Mouse (Mus musculus) neural tube, embryonic 13.5 days (tissue): ENCODE measurements around the gene Cd274. TPM values are rescaled to one million over a fixed set of nuclear protein-coding genes. Genes with fewer than 3 reads are reported as not detected.

Source experiments
- ATAC-seq: fragments of 200-750 bp; cut with Nextera tagmentation; 2 replicates; pipeline ENCODE4 v1.8.0; 2017; ENCODE audit warnings: low read depth, mild to moderate bottlenecking, moderate TSS enrichment, moderate library complexity
- H3K27ac ChIP-seq: fragments of 300-500 bp; sonication (generic); replicated peaks from 2 replicates; pipeline ENCODE4 v1.5.1; 2015; ENCODE audit warnings: moderate library complexity, mild to moderate bottlenecking, inconsistent platforms
- H3K27me3 ChIP-seq: fragments of 300-500 bp; sonication (generic); 2 replicates; pipeline ENCODE4 v1.6.1; 2015; ENCODE audit warnings: mild to moderate bottlenecking, inconsistent platforms
- H3K36me3 ChIP-seq: fragments of 300-500 bp; sonication (generic); 2 replicates; pipeline ENCODE4 v1.6.1; 2015; ENCODE audit warnings: mild to moderate bottlenecking, inconsistent platforms
- H3K4me1 ChIP-seq: fragments of 300-500 bp; sonication (generic); replicated peaks from 2 replicates; pipeline ENCODE4 v1.6.1; 2015; ENCODE audit warnings: inconsistent platforms
- H3K4me2 ChIP-seq: fragments of 300-500 bp; sonication (generic); 2 replicates; pipeline ENCODE4 v1.6.1; 2015; ENCODE audit warnings: inconsistent platforms, mild to moderate bottlenecking, moderate library complexity
- H3K4me3 ChIP-seq: fragments of 300-500 bp; sonication (generic); 2 replicates; pipeline ENCODE4 v1.5.1; 2015; ENCODE audit warnings: mild to moderate bottlenecking, inconsistent platforms
- H3K9ac ChIP-seq: fragments of 300-500 bp; sonication (generic); 2 replicates; pipeline ENCODE4 v1.6.1; 2015; ENCODE audit warnings: moderate library complexity, mild to moderate bottlenecking, inconsistent platforms
- H3K9me3 ChIP-seq: fragments of 300-500 bp; sonication (generic); 2 replicates; pipeline ENCODE4 v1.6.1; 2016; ENCODE audit warnings: inconsistent platforms
- WGBS: fragments of 180-500 bp; shearing (Covaris S2); methylation state at CpG from one replicate; pipeline ENCODE4 v1.1.7; 2015; 5-methylcytosine and 5-hydroxymethylcytosine counted together
- polyA plus RNA-seq: library from polyadenylated mRNA; unstranded; fragments of >200 nt; fragmentation: Nextera tagmentation; extraction: Ambion mirVana; gene quantifications from 2 replicates; pipeline ENCODE4 v1.2.1, GENCODE M21; 2015

Cd274 gene
- polyA plus RNA-seq, 1 experiment from 2014 or later, result 0.52 TPM

GRCm38 (mm10) chr19:29383368-29383767, 16.1 kb downstream of the Cd274 start:
- Histone ChIP-seq H3K27me3 (no peaks in the 10 kb centered on the region), H3K4me1 (no peaks in the 10 kb centered on the region), H3K9me3 (no peaks in the 10 kb centered on the region), H3K4me3 (no peak overlapping the region), H3K27ac (no peak overlapping the region), H3K36me3 (no peaks in the 10 kb centered on the region), H3K9ac (no peak overlapping the region), H3K4me2 (no peak overlapping the region)
- no peak for ATAC-seq
- WGBS, result 94% methylated on average over 5 of the region's 5 CpGs

- Histone ChIP-seq H3K27me3 (no peaks in the 10 kb centered on the region), H3K36me3 (no peaks in the 10 kb centered on the region), H3K4me2 (no peak overlapping the region), H3K4me1 (no peaks in the 10 kb centered on the region), H3K9ac (no peak overlapping the region), H3K9me3 (no peaks in the 10 kb centered on the region), H3K27ac (no peak overlapping the region), H3K4me3 (no peak overlapping the region)
- 91% methylated on average over 9 of the region's 9 CpGs for WGBS
- ATAC-seq, result no peak
Measured at GRCm38 (mm10) chr19:29384412-29384811, 17.2 kb downstream of the Cd274 start.

- Histone ChIP-seq H3K4me2 (no peak overlapping the region), H3K9me3 (no peaks in the 10 kb centered on the region), H3K4me1 (no peaks in the 10 kb centered on the region), H3K9ac (no peak overlapping the region), H3K27me3 (no peaks in the 10 kb centered on the region), H3K36me3 (no peaks in the 10 kb centered on the region), H3K4me3 (no peak overlapping the region), H3K27ac (no peak overlapping the region)
- 90% methylated on average over 6 of the region's 6 CpGs for WGBS
- ATAC-seq, result no peak
Measured at GRCm38 (mm10) chr19:29384994-29385393, 17.7 kb downstream of the Cd274 start.

GRCm38 (mm10) chr19:29385822-29386221, 18.6 kb downstream of the Cd274 start:
- Histone ChIP-seq H3K4me1 (no peaks in the 10 kb centered on the region), H3K9ac (no peak overlapping the region), H3K36me3 (no peaks in the 10 kb centered on the region), H3K9me3 (no peaks in the 10 kb centered on the region), H3K4me3 (no peak overlapping the region), H3K27ac (no peak overlapping the region), H3K4me2 (no peak overlapping the region), H3K27me3 (no peaks in the 10 kb centered on the region)
- ATAC-seq, result no peak
- WGBS, result 83% methylated on average over 4 of the region's 4 CpGs

GRCm38 (mm10) chr19:29388818-29389217, 21.6 kb downstream of the Cd274 start:
- no peak overlapping the region for H3K4me2 ChIP-seq
- H3K9ac ChIP-seq, result no peak overlapping the region
- no peaks in the 10 kb centered on the region for H3K36me3 ChIP-seq
- no peak overlapping the region for H3K27ac ChIP-seq
- no peaks in the 10 kb centered on the region for H3K9me3 ChIP-seq
- H3K4me3 ChIP-seq, result no peak overlapping the region
- WGBS, result 86% methylated on average over 1 of the region's 1 CpGs
- no peaks in the 10 kb centered on the region for H3K27me3 ChIP-seq
- no peak for ATAC-seq
- H3K4me1 ChIP-seq, result no peaks in the 10 kb centered on the region

GRCm38 (mm10) chr19:29390483-29390882, 23.2 kb downstream of the Cd274 start:
- H3K4me3 ChIP-seq, result no peak overlapping the region
- no peaks in the 10 kb centered on the region for H3K9me3 ChIP-seq
- H3K27ac ChIP-seq, result no peak overlapping the region
- H3K4me2 ChIP-seq, result no peak overlapping the region
- no peaks in the 10 kb centered on the region for H3K4me1 ChIP-seq
- no peak overlapping the region for H3K9ac ChIP-seq
- no peaks in the 10 kb centered on the region for H3K36me3 ChIP-seq
- ATAC-seq, result no peak
- 90% methylated on average over 5 of the region's 5 CpGs for WGBS
- no peaks in the 10 kb centered on the region for H3K27me3 ChIP-seq

GRCm38 (mm10) chr19:29391279-29391678, 24.0 kb downstream of the Cd274 start:
- WGBS, result 73% methylated on average over 4 of the region's 4 CpGs
- no peak overlapping the region for H3K4me3 ChIP-seq
- H3K36me3 ChIP-seq, result no peaks in the 10 kb centered on the region
- H3K27me3 ChIP-seq, result no peaks in the 10 kb centered on the region
- H3K9me3 ChIP-seq, result no peaks in the 10 kb centered on the region
- no peak overlapping the region for H3K4me2 ChIP-seq
- no peak overlapping the region for H3K27ac ChIP-seq
- no peaks in the 10 kb centered on the region for H3K4me1 ChIP-seq
- no peak for ATAC-seq
- no peak overlapping the region for H3K9ac ChIP-seq

- no peak overlapping the region for H3K4me3 ChIP-seq
- H3K27ac ChIP-seq, result no peak overlapping the region
- no peaks in the 10 kb centered on the region for H3K36me3 ChIP-seq
- 91% methylated on average over 9 of the region's 9 CpGs for WGBS
- peaks cover 6% of the 10 kb centered on the region; the same call in 1 of the 2 replicates for H3K9me3 ChIP-seq
- no peak for ATAC-seq
- H3K27me3 ChIP-seq, result no peaks in the 10 kb centered on the region
- H3K4me2 ChIP-seq, result no peak overlapping the region
- no peak overlapping the region for H3K9ac ChIP-seq
- H3K4me1 ChIP-seq, result no peaks in the 10 kb centered on the region
Measured at GRCm38 (mm10) chr19:29393333-29393732, 26.1 kb downstream of the Cd274 start.

- Histone ChIP-seq H3K4me1 (no peaks in the 10 kb centered on the region), H3K36me3 (no peaks in the 10 kb centered on the region), H3K27ac (no peak overlapping the region), H3K4me3 (no peak overlapping the region), H3K9ac (no peak overlapping the region), H3K9me3 (peaks cover 8% of the 10 kb centered on the region; the same call in 1 of the 2 replicates), H3K4me2 (no peak overlapping the region), H3K27me3 (no peaks in the 10 kb centered on the region)
- no peak for ATAC-seq
- WGBS, result 88% methylated on average over 2 of the region's 2 CpGs
Measured at GRCm38 (mm10) chr19:29394721-29395120, 27.5 kb downstream of the Cd274 start.

GRCm38 (mm10) chr19:29396353-29396752, 29.1 kb downstream of the Cd274 start:
- no peak overlapping the region for H3K27ac ChIP-seq
- H3K4me1 ChIP-seq, result no peaks in the 10 kb centered on the region
- no peak overlapping the region for H3K4me2 ChIP-seq
- no peak for ATAC-seq
- no peaks in the 10 kb centered on the region for H3K36me3 ChIP-seq
- peaks cover 8% of the 10 kb centered on the region for H3K9me3 ChIP-seq
- no peak overlapping the region for H3K4me3 ChIP-seq
- no peak overlapping the region for H3K9ac ChIP-seq
- H3K27me3 ChIP-seq, result no peaks in the 10 kb centered on the region
- WGBS, result 86% methylated on average over 1 of the region's 1 CpGs

- H3K36me3 ChIP-seq, result no peaks in the 10 kb centered on the region
- no peak overlapping the region for H3K4me3 ChIP-seq
- no peak overlapping the region for H3K9ac ChIP-seq
- no peak overlapping the region for H3K27ac ChIP-seq
- peaks cover 3% of the 10 kb centered on the region; the same call in 1 of the 2 replicates for H3K4me1 ChIP-seq
- WGBS, result 87% methylated on average over 4 of the region's 4 CpGs
- ATAC-seq, result no peak
- no peaks in the 10 kb centered on the region for H3K27me3 ChIP-seq
- no peak overlapping the region for H3K4me2 ChIP-seq
- H3K9me3 ChIP-seq, result peaks cover 8% of the 10 kb centered on the region
Measured at GRCm38 (mm10) chr19:29399786-29400185, 32.5 kb downstream of the Cd274 start.

- Histone ChIP-seq H3K4me2 (no peak overlapping the region), H3K4me1 (peaks cover 3% of the 10 kb centered on the region; the same call in 1 of the 2 replicates), H3K27ac (no peak overlapping the region), H3K9me3 (peaks cover 8% of the 10 kb centered on the region), H3K4me3 (no peak overlapping the region), H3K27me3 (no peaks in the 10 kb centered on the region), H3K36me3 (no peaks in the 10 kb centered on the region), H3K9ac (no peak overlapping the region)
- ATAC-seq, result no peak
- 90% methylated on average over 3 of the region's 3 CpGs for WGBS
Measured at GRCm38 (mm10) chr19:29400466-29400865, 33.2 kb downstream of the Cd274 start.

- 90% methylated on average over 4 of the region's 4 CpGs for WGBS
- Histone ChIP-seq H3K27ac (no peak overlapping the region), H3K9me3 (peaks cover 8% of the 10 kb centered on the region), H3K4me3 (no peak overlapping the region), H3K4me1 (peaks cover 3% of the 10 kb centered on the region; the same call in 1 of the 2 replicates), H3K36me3 (no peaks in the 10 kb centered on the region), H3K9ac (no peak overlapping the region), H3K27me3 (no peaks in the 10 kb centered on the region), H3K4me2 (no peak overlapping the region)
- ATAC-seq, result no peak
Measured at GRCm38 (mm10) chr19:29402621-29403020, 35.4 kb downstream of the Cd274 start.
